Mouse (Mus musculus): ENCODE data around the gene Sept9.

GRCm38 (mm10) chr11:117208151-117208673, 8.8 kb downstream of the Sept9 start:
- no peak for TF ChIP-seq POLR2A (IDR thresholded peaks at IDR 0.05; ENCODE audit: borderline replicate concordance, extremely low read depth, low read depth, low read length)
- no peak for TF ChIP-seq CTCF (IDR thresholded peaks at IDR 0.05; ENCODE audit: insufficient read depth, low read length)

Data from lung, adult 2 months (tissue).